ENCODE assay signal across 15 mouse cellular contexts in the genomic region with DNA sequence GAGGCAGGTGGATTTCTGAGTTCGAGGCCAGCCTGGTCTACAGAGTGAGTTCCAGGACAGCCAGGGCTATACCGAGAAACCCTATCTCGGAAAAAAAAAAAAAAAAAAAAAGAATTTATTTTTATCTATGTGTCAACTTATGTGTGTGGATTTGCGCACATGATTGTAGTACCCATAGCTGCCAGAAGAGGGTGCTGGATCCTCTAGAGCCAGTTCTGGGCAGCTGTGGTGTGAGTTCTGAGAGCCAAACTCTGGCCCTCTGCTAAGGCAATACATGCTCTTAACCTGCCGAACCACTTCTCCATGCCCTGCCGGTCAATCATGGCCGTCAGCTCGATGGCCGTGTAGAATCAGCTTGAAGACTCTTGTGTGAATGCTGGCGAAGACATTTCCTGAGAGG.
DNase-seq lines count a peak whose midpoint lies in the region; TF ChIP-seq lines count a peak whose summit lies in the region.
"Had no signal": no experiment of that assay in that cellular context is flagged by ENCODE, and none has a peak within 500 bp of the region (broad histone marks: within the 10 kb centered on the region; RNA-seq: fewer than 3 reads in every experiment).

No protein-coding gene starts in this region.

- no peak overlapping the region for H3K27ac ChIP-seq in left cerebral cortex, adult 2 months
- no peak overlapping the region for H3K27ac ChIP-seq in bone marrow macrophage, adult 2 months (ENCODE audit: insufficient read depth, low read depth, low read length)
- H3K27ac ChIP-seq: forebrain, embryonic 12.5 days; macrophage had no signal

- intact Hi-C loops in left cerebral cortex, adult 2 months (cut with DNase I) = no loop called here
- intact Hi-C loops in left cerebral cortex, postnatal 14 days (cut with DNase I) = no loop called here

- H3K4me1 ChIP-seq in bone marrow macrophage, adult 2 months (ENCODE audit: control insufficient read depth, insufficient read depth, low read length) = peaks cover 15% of the 10 kb centered on the region
- H3K4me1 ChIP-seq: forebrain, embryonic 12.5 days had no signal

- no peak overlapping the region for H3K4me3 ChIP-seq in left cerebral cortex, adult 2 months
- no peak overlapping the region for H3K4me3 ChIP-seq in bone marrow macrophage, adult 2 months (ENCODE audit: insufficient read depth, low read length)
- H3K4me3 ChIP-seq: forebrain, embryonic 12.5 days; myocyte had no signal

- DNase-seq in left cerebral cortex, adult 2 months (ENCODE audit: extremely low spot score in 1 of 2, low spot score in 2 of 2) = no peak
- DNase-seq in left cerebral cortex, postnatal 14 days (ENCODE audit: low spot score in 2 of 2) = no peak
- DNase-seq in 3T3-L1 (ENCODE audit: low read depth, low spot score) (peak; percentile 25), 416B (ENCODE audit: low read depth) (peak; percentile 50)
- no peak for DNase-seq in urinary bladder, postnatal 14 days (ENCODE audit: low spot score)
- DNase-seq in ovary, adult 18-20 months (ENCODE audit: low spot score) = no peak
- DNase-seq: embryo, embryonic 11 days; gastrocnemius, postnatal 36 days; heart, postnatal 14 days; kidney, postnatal 14 days; right cerebral cortex, adult 18-20 months had no signal

- peak; percentile 37 for TF ChIP-seq CTCF in left cerebral cortex, adult 2 months (IDR thresholded peaks at IDR 0.05)
- peak; percentile 44; the same call in 1 of the 2 replicates for TF ChIP-seq CTCF in bone marrow macrophage, adult 2 months (IDR thresholded peaks at IDR 0.05; ENCODE audit: low read depth, low read length)

- no peak for TF ChIP-seq POLR2A in bone marrow macrophage, adult 2 months (IDR thresholded peaks at IDR 0.05; ENCODE audit: borderline replicate concordance, low read depth, low read length)

Comparison
In these comparisons a context has a peak if more than half of its experiments do, and no peak if none do; other contexts are left out.
1. DNase-seq: peak in 3T3-L1 (single experiment) and 416B (single experiment); none in left cerebral cortex, adult 2 months (0 of 2), left cerebral cortex, postnatal 14 days (0 of 2), urinary bladder, postnatal 14 days (single experiment) and ovary, adult 18-20 months (single experiment).